Mouse (Mus musculus) lung, postnatal 0 days (tissue): Measurements from ENCODE around the gene Slc34a2.

ENCODE experiments used
- CTCF ChIP-seq: IDR thresholded peaks from 2 replicates; pipeline ENCODE4 v1.5.1; 2016; ENCODE audit warnings: antibody characterized with exemption, mild to moderate bottlenecking
- EP300 ChIP-seq: IDR thresholded peaks from 2 replicates; pipeline ENCODE4 v1.6.1; 2016; ENCODE audit warnings: antibody characterized with exemption, mild to moderate bottlenecking, control low read depth

DNA sequence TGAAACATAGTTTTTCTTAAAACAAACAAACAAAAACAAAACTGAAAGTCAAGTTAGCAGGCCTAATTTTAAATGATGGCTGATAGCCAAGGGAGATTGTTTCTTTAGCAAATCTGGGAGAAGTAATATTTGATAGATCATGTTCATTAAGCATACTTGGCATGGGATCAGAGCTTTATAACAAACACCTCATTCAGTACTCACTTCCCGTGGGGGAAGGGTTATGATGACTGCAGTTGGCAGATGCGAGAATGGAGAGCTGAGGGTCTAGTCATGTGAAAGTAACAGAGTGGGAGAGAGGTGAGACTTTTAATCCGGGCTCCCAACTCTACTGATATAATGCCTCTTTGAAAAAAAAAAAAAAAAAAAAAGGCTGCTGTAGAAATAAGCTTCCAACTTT is 81.8 kb downstream of the Slc34a2 start:
- TF ChIP-seq CTCF (no peak), EP300 (no peak)
